Mouse (Mus musculus) heart, postnatal 0 days (tissue): Measurements from ENCODE around the gene Rpl32.

ENCODE experiments used
- CTCF ChIP-seq: IDR thresholded peaks from 2 replicates; pipeline ENCODE4 v1.5.1; 2016; ENCODE audit warnings: antibody characterized with exemption, control low read depth, low read depth
- EP300 ChIP-seq: IDR thresholded peaks from 2 replicates; pipeline ENCODE4 v1.6.1; 2016; ENCODE audit warnings: antibody characterized with exemption, low read depth

DNA sequence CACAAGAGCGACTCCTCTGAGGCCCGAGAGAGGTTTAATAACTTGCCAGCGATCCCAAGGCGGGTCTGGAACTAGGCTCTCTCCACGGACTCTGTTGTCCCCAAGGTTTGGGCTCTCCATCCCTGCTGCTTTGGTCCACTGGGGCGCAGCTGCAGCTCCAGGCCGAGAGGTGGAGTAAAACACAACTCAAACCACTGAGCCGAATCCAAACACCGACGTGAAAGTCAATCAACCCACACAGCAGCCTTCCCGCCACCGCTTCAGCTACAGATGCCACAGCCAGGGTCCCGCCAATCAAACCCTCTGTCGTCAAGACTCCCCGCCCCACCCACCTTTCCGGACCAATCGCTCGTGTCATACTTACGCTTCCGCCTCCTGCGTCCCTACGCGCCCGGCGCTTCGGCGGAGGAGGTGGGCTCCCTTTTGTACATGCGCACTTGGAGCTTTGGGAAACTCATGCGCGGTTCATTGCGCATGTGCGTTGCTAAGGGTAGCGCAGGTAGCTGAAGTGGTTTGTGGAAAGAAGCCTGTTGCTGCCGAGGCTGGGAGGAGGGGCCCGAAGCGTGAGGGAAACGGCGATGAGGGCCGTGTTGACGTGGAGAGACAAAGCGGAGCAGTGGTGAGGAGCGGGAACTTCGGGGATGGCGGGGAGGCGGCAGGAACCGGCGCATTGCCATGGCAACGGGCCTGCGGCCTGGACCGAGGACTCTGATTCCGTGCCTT is 44.7 kb upstream of the Rpl32 start, which contains the start of the genes Mbd4 and Ift122:
- TF ChIP-seq CTCF (peak; percentile 45), EP300 (no peak)
